Mouse (Mus musculus) large intestine, adult 2 months (tissue): ENCODE measurements around the gene Vmn1r58. TPM values are rescaled to one million over a fixed set of nuclear protein-coding genes. Genes with fewer than 3 reads are reported as not detected.
"Not testable (repeated sequence)": the region's sequence is repeated elsewhere in the genome, so short reads cannot be mapped to it uniquely, and the experiment has no call there.

Experiments used
- DNase-seq: peaks from one replicate; pipeline ENCODE4 v3.0.0-alpha.2; 2012; ENCODE audit warnings: low read depth, low spot score
- WGBS: fragments of 180-500 bp; shearing (Covaris S2); methylation state at CpG from one replicate; pipeline ENCODE4 v1.1.7; 2018; 5-methylcytosine and 5-hydroxymethylcytosine counted together
- polyA plus RNA-seq: library from polyadenylated mRNA; depleted of rRNA; stranded (reverse); fragments of >200 nt; gene quantifications from 2 replicates; pipeline ENCODE4 v1.2.3, GENCODE M21; 2012; rRNA removed

Gene Vmn1r58
- not detected in 2 replicates for polyA plus RNA-seq

DNA sequence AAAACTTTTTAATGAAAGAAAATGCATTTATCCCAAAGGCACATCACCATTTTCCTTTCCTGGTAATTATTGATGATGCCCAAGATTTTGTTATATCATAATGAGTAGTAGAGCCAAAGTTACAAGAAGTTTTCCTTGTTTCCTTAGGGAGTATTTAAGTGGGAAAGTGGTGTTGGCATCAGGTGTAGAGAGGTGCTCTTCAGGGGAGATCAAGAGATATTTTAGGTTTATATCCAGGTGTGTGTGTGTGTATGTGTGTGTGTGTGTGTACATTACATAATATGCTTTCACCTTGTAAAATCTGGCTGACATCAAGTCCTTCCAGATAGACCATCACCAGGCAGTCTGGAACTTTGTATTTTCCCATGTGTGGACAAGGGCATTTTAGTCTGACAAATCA is at the start of gene Vmn1r58:
TSS of gene Vmn1r58 (minus strand) at position 101 of the 400 bp plus-strand sequence.
- not testable (repeated sequence) for DNase-seq

DNA sequence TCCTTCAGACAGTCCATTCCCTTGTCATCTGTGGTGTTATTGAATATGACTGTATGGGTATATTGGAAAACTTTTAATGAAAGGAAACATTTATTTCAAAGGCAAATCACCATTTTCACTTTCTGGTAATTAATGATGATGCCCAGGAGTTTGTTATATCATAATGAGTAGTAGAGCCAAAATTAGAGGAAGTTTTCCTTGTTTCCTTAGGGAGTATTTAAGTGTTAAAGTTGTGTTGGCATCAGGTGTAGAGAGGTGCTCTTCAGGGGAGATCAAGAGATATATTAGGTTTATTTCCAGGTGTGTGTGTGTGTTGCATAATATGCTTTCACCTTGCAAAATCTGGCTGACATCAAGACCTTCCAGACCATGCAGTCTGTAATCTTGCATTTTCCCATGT is 43.5 kb upstream of the Vmn1r58 start, which contains the start of gene Vmn1r59:
TSS of gene Vmn1r59 (minus strand) at position 101 of the 400 bp plus-strand sequence.
- no peak for DNase-seq

DNA sequence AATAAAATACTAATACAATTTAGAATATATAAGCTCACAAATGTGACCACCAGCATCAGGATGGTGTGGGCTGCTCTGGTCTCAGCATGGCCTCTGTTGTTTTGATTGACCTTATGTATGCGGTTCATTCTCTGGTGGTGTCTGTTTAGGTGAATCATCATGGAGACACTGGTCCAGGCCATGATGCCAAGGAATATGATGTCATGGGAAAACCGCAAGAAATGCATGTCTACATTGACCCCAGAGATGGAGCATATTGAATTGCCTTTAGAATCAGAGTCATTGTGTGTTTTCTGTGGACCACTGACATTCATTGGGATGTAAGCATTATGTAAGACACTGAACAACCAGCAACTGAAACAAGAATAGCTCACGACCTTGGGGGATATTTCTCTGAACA is 40.8 kb upstream of the Vmn1r58 start:
- 66% methylated on average over 3 of the region's 3 CpGs for WGBS

DNA sequence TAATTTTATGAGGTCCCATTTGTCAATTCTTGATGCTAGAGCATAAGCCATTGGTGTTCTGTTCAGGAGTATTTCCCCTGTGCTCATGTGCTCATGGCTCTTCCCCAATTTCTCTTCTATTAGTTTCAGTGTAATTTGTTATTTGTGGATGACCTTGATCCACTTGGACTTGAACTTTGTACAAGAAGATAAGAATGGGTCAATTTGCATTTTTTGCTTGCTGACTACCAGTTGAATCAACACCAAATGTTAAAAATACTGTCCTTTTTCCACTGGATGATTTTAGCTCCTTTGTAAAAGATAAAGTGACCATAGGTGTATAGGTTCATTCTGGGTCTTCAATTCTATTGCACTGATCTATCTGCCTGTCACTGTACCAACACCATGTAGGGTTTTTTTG is 35.4 kb upstream of the Vmn1r58 start:
- no peak for DNase-seq

More for the DNA sequence above, 40.8 kb upstream of the Vmn1r58 start:
- DNase-seq, result not testable (repeated sequence)

DNA sequence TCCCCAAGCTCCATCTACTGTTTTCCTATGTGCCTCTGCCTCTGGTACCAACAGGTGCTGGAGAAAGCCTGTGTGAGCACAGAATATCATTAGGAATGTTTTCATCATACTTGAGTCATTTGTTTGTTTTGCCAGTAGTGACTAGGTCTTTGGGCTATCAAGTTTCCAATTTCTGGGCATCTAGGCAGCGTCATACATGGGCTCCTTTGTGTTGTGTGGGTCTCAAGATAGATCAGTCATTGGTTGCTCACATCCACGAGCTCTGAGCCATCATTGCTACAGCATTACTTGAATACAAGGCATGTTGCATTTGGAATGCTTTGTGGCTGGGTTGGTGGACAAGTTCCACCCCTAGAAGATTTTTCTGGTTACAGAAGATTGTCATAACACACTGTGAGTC is 7.0 kb downstream of the Vmn1r58 start:
- no peak for DNase-seq
- 27% methylated on average over 2 of the region's 2 CpGs for WGBS

DNA sequence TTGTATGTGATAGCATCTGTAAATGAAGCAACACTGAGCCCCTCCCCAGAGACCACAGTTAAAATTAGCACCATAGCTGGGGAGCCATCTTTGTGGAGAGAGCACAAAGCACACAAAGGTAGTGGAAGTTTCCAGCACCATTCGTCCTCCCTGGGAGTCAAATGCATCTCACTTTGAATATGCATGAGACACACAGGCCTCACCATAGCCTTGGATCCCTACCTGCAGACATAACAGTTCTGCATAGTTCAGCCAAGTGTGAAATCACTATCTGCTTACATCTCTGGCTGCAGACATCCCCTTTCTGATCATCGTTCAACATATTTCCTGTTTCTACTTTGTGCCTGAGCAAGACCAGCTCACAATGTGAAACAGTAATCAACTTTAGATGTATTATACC is 46.5 kb downstream of the Vmn1r58 start:
- no peak for DNase-seq
- WGBS, result 79% methylated on average over 2 of the region's 2 CpGs

DNA sequence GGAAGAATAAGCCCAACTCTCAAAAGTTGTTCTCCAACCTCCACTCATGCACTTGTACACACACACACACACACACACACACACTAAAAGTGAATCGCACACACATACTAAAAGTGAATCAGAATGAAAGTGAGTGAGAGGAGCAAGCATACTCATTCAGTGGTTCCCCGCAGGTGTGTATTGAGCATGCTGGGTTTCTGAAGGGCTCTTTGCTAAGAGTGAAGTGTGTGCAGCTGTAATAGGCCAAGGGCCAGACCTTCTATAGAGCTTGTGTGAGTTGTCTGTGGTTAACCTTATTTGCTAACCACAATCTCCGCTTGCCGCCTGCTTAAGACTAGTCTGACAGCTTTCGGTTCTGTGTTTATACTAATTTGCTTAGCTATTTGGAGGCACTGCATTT is 49.6 kb downstream of the Vmn1r58 start:
- no peak for DNase-seq
- WGBS, result 93% methylated on average over 5 of the region's 5 CpGs

Other genes with a start within 250 kb of the Vmn1r58 start
- gene Vmn1r56, start 216.6 kb downstream of the Vmn1r58 start, polyA plus RNA-seq, result not detected in 2 replicates
- not detected in 2 replicates for gene Vmn1r57, start 194.9 kb downstream of the Vmn1r58 start, polyA plus RNA-seq
- not detected in 2 replicates for gene Gm5065, start 62.9 kb downstream of the Vmn1r58 start, polyA plus RNA-seq
- not detected in 2 replicates for gene Nlrp2, start 62.4 kb downstream of the Vmn1r58 start, polyA plus RNA-seq
- not detected in 2 replicates for gene Vmn1r59, start 43.4 kb upstream of the Vmn1r58 start, polyA plus RNA-seq
- gene Vmn2r28, start 80.6 kb upstream of the Vmn1r58 start, polyA plus RNA-seq, result not detected in 2 replicates
- not detected in 2 replicates for gene Vmn1r60, start 133.9 kb upstream of the Vmn1r58 start, polyA plus RNA-seq
- gene Vmn1r61, start 199.9 kb upstream of the Vmn1r58 start, polyA plus RNA-seq, result not detected in 2 replicates